Mouse (Mus musculus): ENCODE data around the gene Mcrs1. TPM values are rescaled to one million over a fixed set of nuclear protein-coding genes. Genes with fewer than 3 reads are reported as not detected.

Mcrs1 gene
- polyA plus RNA-seq, 1 experiment, result 23.3 TPM

- H3K27ac ChIP-seq (replicated peaks; ENCODE audit: low read depth, low read length), result no peak overlapping the region
- H3K4me3 ChIP-seq (ENCODE audit: insufficient read depth, low read depth, low read length), result no peak overlapping the region
- H3K4me1 ChIP-seq (ENCODE audit: control insufficient read depth, insufficient read depth, insufficient read length, low read length), result no peaks in the 10 kb centered on the region
Measured at GRCm38 (mm10) chr15:99233719-99234118, 18.0 kb downstream of the Mcrs1 start.

DNA sequence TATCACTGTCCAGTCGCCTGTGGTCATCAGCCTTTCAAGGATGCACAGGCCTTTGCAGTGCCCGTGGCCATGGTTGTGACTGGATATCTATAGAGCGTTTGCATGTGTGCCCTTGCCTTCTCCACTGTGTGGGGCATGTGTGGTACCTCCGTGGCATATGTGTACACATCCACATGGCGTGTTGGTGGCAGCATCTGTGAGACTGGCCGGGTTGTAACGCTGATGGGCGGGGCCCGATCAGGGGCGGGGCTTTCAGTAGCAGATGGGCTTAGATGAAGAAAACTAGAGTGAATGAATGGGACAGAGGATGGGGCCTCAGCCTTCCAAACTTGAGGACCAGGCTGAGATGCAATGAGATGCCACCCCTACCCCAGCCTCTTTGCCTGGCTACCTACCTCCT lies 19.8 kb downstream of the Mcrs1 start:
- Histone ChIP-seq H3K27ac (replicated peaks; ENCODE audit: low read depth, low read length) (no peak overlapping the region), H3K4me1 (ENCODE audit: control insufficient read depth, insufficient read depth, insufficient read length, low read length) (no peaks in the 10 kb centered on the region), H3K4me3 (ENCODE audit: insufficient read depth, low read depth, low read length) (no peak overlapping the region)

- Histone ChIP-seq H3K27ac (replicated peaks; ENCODE audit: low read depth, low read length) (no peak overlapping the region), H3K4me1 (ENCODE audit: control insufficient read depth, insufficient read depth, insufficient read length, low read length) (peaks cover 5% of the 10 kb centered on the region; the same call in 1 of the 2 replicates), H3K4me3 (ENCODE audit: insufficient read depth, low read depth, low read length) (no peak overlapping the region)
Measured at GRCm38 (mm10) chr15:99226090-99226489, 25.7 kb downstream of the Mcrs1 start.

GRCm38 (mm10) chr15:99225081-99225810 lies 26.5 kb downstream of the Mcrs1 start:
- peaks cover 5% of the 10 kb centered on the region; the same call in 1 of the 2 replicates for H3K4me1 ChIP-seq (ENCODE audit: control insufficient read depth, insufficient read depth, insufficient read length, low read length)
- H3K27ac ChIP-seq (replicated peaks; ENCODE audit: low read depth, low read length), result no peak overlapping the region
- peak overlapping the region; percentile 13; the same call in 1 of the 2 replicates for H3K4me3 ChIP-seq (ENCODE audit: insufficient read depth, low read depth, low read length)

GRCm38 (mm10) chr15:99224208-99224911 lies 27.4 kb downstream of the Mcrs1 start, which contains the start of gene Kcnh3:
TSS of gene Kcnh3 (plus strand) at chr15:99224861.
- Histone ChIP-seq H3K4me1 (ENCODE audit: control insufficient read depth, insufficient read depth, insufficient read length, low read length) (peaks cover 5% of the 10 kb centered on the region; the same call in 1 of the 2 replicates), H3K4me3 (ENCODE audit: insufficient read depth, low read depth, low read length) (peak within 1 kb of the TSS; percentile 53)

GRCm38 (mm10) chr15:99223585-99224207 lies 28.1 kb downstream of the Mcrs1 start:
- no peak overlapping the region for H3K27ac ChIP-seq (replicated peaks; ENCODE audit: low read depth, low read length)
- H3K4me3 ChIP-seq (ENCODE audit: insufficient read depth, low read depth, low read length), result peak overlapping the region; percentile 53
- peaks cover 5% of the 10 kb centered on the region; the same call in 1 of the 2 replicates for H3K4me1 ChIP-seq (ENCODE audit: control insufficient read depth, insufficient read depth, insufficient read length, low read length)

More at GRCm38 (mm10) chr15:99224208-99224911, 27.4 kb downstream of the Mcrs1 start, which contains the start of gene Kcnh3:
- H3K27ac ChIP-seq (replicated peaks; ENCODE audit: low read depth, low read length), result no peak within 1 kb of the TSS

- Histone ChIP-seq H3K4me3 (ENCODE audit: insufficient read depth, low read depth, low read length) (peak overlapping the region; percentile 53), H3K4me1 (ENCODE audit: control insufficient read depth, insufficient read depth, insufficient read length, low read length) (peaks cover 5% of the 10 kb centered on the region; the same call in 1 of the 2 replicates), H3K27ac (replicated peaks; ENCODE audit: low read depth, low read length) (no peak overlapping the region)
Measured at GRCm38 (mm10) chr15:99222794-99223584, 28.8 kb downstream of the Mcrs1 start.

DNA sequence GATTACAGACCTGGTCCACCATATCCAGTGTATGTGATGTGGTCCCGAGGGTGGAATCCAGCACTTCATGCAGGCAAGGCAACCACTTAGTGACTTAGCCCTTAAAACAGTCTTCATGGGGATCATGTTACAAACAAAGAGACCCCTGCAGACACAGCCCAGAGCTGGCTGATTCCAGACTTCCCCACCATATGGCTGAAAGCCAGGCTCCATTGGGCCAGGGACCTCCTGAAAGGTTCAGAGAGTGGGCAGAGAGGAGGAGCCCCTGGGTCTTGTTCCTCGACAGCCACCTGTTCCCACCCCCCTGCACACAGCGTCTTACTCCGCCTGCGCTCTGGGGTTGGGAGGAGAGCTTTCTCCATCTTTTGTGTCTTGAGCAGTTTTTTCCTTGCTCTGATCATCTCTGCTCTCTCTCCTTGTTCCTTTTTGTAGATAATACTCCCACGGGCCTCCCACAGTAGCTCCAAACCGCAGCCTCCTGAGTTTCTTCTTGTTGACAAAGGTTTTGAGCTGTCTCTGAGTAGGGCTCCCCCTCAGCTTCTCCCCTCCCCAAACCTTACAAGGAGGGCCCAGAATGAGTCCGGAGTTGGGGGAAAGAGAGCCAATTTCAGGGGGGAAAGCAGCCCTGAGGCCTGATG lies 30.3 kb downstream of the Mcrs1 start:
- Histone ChIP-seq H3K4me1 (ENCODE audit: control insufficient read depth, insufficient read depth, insufficient read length, low read length) (peaks cover 5% of the 10 kb centered on the region; the same call in 1 of the 2 replicates), H3K27ac (replicated peaks; ENCODE audit: low read depth, low read length) (no peak overlapping the region), H3K4me3 (ENCODE audit: insufficient read depth, low read depth, low read length) (no peak overlapping the region)

GRCm38 (mm10) chr15:99217630-99218029 lies 34.1 kb downstream of the Mcrs1 start:
- no peak overlapping the region for H3K4me3 ChIP-seq (ENCODE audit: insufficient read depth, low read depth, low read length)
- H3K4me1 ChIP-seq (ENCODE audit: control insufficient read depth, insufficient read depth, insufficient read length, low read length), result no peaks in the 10 kb centered on the region
- H3K27ac ChIP-seq (replicated peaks; ENCODE audit: low read depth, low read length), result no peak overlapping the region

GRCm38 (mm10) chr15:99215741-99216463 lies 35.9 kb downstream of the Mcrs1 start:
- H3K4me1 ChIP-seq (ENCODE audit: control insufficient read depth, insufficient read depth, insufficient read length, low read length), result no peaks in the 10 kb centered on the region
- H3K27ac ChIP-seq (replicated peaks; ENCODE audit: low read depth, low read length), result no peak overlapping the region
- no peak overlapping the region for H3K4me3 ChIP-seq (ENCODE audit: insufficient read depth, low read depth, low read length)

- no peaks in the 10 kb centered on the region for H3K4me1 ChIP-seq (ENCODE audit: control insufficient read depth, insufficient read depth, insufficient read length, low read length)
- H3K4me3 ChIP-seq (ENCODE audit: insufficient read depth, low read depth, low read length), result no peak overlapping the region
- H3K27ac ChIP-seq (replicated peaks; ENCODE audit: low read depth, low read length), result no peak overlapping the region
Measured at GRCm38 (mm10) chr15:99214941-99215340, 36.8 kb downstream of the Mcrs1 start.

DNA sequence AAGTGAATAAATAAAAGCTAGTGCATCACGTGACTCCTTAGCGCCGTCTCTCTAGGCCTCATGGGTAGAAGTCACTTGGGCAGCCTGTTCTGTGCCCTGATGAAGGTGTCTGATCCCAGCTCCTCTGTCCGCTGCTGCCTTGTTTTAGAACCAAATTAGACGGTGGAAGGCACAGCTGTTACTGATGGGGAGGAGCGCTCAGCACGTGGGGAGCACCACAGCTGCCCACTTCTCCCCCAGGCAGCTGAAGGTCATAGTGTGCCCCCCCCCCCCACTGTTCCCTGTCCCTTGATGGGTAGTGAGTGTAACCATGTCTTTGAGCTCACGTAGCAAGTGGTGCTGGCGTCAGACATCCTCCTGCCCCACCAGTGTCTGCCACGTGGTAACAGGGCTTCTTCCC lies 38.6 kb downstream of the Mcrs1 start:
- no peak overlapping the region for H3K27ac ChIP-seq (replicated peaks; ENCODE audit: low read depth, low read length)
- no peak overlapping the region for H3K4me3 ChIP-seq (ENCODE audit: insufficient read depth, low read depth, low read length)
- H3K4me1 ChIP-seq (ENCODE audit: control insufficient read depth, insufficient read depth, insufficient read length, low read length), result no peaks in the 10 kb centered on the region

DNA sequence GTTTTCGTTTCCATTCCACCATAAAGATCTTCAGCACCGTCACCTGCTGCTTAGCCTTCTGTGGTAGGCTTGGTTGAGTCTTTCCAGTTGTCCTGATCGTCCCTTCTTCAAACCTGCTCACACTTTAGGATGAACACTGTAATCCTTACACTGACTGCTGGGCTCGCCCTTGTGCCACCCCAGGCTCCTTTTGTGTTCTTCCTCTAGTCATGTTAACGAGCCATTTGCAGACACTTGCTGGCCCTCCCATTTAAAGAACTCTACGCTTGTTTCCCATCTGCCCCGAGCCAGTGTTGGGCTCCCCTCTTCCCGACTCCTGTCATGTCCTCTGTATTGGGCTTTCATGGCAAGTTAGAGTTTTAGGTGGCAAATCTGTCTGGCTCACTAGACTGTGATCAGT lies 45.8 kb downstream of the Mcrs1 start:
- Histone ChIP-seq H3K4me1 (ENCODE audit: control insufficient read depth, insufficient read depth, insufficient read length, low read length) (no peaks in the 10 kb centered on the region), H3K27ac (replicated peaks; ENCODE audit: low read depth, low read length) (no peak overlapping the region), H3K4me3 (ENCODE audit: insufficient read depth, low read depth, low read length) (no peak overlapping the region)

GRCm38 (mm10) chr15:99198761-99199160 lies 53.0 kb downstream of the Mcrs1 start:
- H3K4me1 ChIP-seq (ENCODE audit: control insufficient read depth, insufficient read depth, insufficient read length, low read length), result no peaks in the 10 kb centered on the region
- no peak overlapping the region for H3K27ac ChIP-seq (replicated peaks; ENCODE audit: low read depth, low read length)
- no peak overlapping the region for H3K4me3 ChIP-seq (ENCODE audit: insufficient read depth, low read depth, low read length)
